Mouse (Mus musculus) midbrain, embryonic 10.5 days (tissue): Measurements from ENCODE around the gene Pde4d. TPM values are rescaled to one million over a fixed set of nuclear protein-coding genes. Genes with fewer than 3 reads are reported as not detected.

Experiments used
- DNase-seq: peaks from one replicate; pipeline ENCODE4 v3.0.0-alpha.2; 2017; ENCODE audit warnings: low spot score
- H3K27ac ChIP-seq: fragments of 300-500 bp; sonication (generic); replicated peaks from 2 replicates; pipeline ENCODE4 v1.5.1; 2016; ENCODE audit warnings: mild to moderate bottlenecking
- H3K27me3 ChIP-seq: fragments of 300-500 bp; sonication (generic); 2 replicates; pipeline ENCODE4 v1.6.1; 2016; ENCODE audit warnings: low read depth, mild to moderate bottlenecking; ENCODE audit not compliant: poor library complexity, severe bottlenecking
- H3K36me3 ChIP-seq: fragments of 300-500 bp; sonication (generic); 2 replicates; pipeline ENCODE4 v1.6.1; 2016; ENCODE audit warnings: mild to moderate bottlenecking, moderate library complexity
- H3K4me1 ChIP-seq: fragments of 300-500 bp; sonication (generic); 2 replicates; pipeline ENCODE4 v1.6.1; 2016
- H3K4me3 ChIP-seq: fragments of 300-500 bp; sonication (generic); 2 replicates; pipeline ENCODE4 v1.5.1; 2016; ENCODE audit warnings: mild to moderate bottlenecking, moderate library complexity
- H3K9me3 ChIP-seq: fragments of 300-500 bp; sonication (generic); replicated peaks from 2 replicates; pipeline ENCODE4 v1.6.1; 2016; ENCODE audit warnings: mild to moderate bottlenecking
- WGBS: fragments of 180-500 bp; shearing (Covaris S2); methylation state at CpG from one replicate; pipeline ENCODE4 v1.1.7; 2016; 5-methylcytosine and 5-hydroxymethylcytosine counted together
- polyA plus RNA-seq: library from polyadenylated mRNA; unstranded; fragments of >200 nt; fragmentation: Nextera tagmentation; extraction: Ambion mirVana; gene quantifications from 2 replicates; pipeline ENCODE4 v1.2.1, GENCODE M21; 2016

The Pde4d gene
- polyA plus RNA-seq, 1 experiment from 2014 or later: 10.8 TPM

- Histone ChIP-seq H3K27me3 (peaks cover 18% of the 10 kb centered on the region), H3K36me3 (no peaks in the 10 kb centered on the region), H3K9me3 (no peaks in the 10 kb centered on the region), H3K4me1 (peaks cover 24% of the 10 kb centered on the region), H3K27ac (no peak overlapping the region), H3K4me3 (no peak overlapping the region)
- DNase-seq: no peak
- WGBS: 90% methylated on average over 3 of the region's 3 CpGs
These were observed 1458.6 kb downstream of the Pde4d start for GRCm38 (mm10) chr13:109908386-109908785.

- Histone ChIP-seq H3K9me3 (no peaks in the 10 kb centered on the region), H3K4me3 (no peak overlapping the region), H3K27ac (no peak overlapping the region), H3K4me1 (peaks cover 17% of the 10 kb centered on the region), H3K36me3 (no peaks in the 10 kb centered on the region), H3K27me3 (peaks cover 12% of the 10 kb centered on the region)
- no peak for DNase-seq
- 85% methylated on average over 8 of the region's 8 CpGs for WGBS
These were observed 1459.4 kb downstream of the Pde4d start for GRCm38 (mm10) chr13:109909111-109909510.

DNA sequence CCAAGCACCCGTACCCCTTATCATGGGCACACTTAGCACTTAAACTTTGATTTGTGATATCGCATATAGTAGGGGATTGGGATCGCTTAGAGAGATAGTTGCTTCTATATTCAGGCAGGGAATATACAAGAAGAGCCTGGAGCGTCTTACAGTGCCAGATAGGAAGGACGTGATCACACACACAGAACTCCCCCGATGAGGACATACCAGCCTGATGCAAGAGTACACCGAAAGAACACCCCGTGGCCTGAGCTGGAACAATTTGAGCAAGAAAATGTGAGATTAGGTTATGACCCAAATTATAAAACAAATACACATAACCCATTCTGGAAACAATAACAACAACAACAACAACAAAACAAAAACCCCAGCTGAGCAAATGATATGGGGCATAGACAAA lies 1461.2 kb downstream of the Pde4d start:
- Histone ChIP-seq H3K4me1 (peaks cover 23% of the 10 kb centered on the region), H3K4me3 (no peak overlapping the region), H3K27me3 (no peaks in the 10 kb centered on the region), H3K36me3 (no peaks in the 10 kb centered on the region), H3K9me3 (no peaks in the 10 kb centered on the region), H3K27ac (no peak overlapping the region)
- WGBS: 94% methylated on average over 8 of the region's 8 CpGs
- no peak for DNase-seq

DNA sequence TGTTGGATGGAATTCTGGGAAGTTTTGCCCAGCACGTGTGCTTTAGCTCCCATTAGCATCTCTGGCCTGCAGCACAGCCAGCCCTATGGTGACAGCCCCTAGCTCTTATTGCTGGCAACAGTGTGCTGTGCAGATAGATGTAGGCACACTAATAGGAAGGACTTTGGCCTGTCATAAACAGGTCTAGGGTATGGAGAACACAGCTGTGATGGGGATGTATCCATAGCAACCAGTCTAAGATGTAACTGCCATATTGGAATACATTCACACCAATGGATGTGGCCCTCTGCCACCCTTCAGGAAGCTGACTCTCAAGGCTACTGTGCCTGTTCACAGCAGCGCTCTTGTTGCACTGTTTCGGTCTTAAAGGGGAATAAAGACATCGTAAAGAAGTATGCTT lies 1462.9 kb downstream of the Pde4d start:
- no peak overlapping the region for H3K27ac ChIP-seq
- H3K9me3 ChIP-seq: no peaks in the 10 kb centered on the region
- no peaks in the 10 kb centered on the region for H3K27me3 ChIP-seq
- WGBS: 87% methylated on average over 4 of the region's 4 CpGs
- no peak overlapping the region for H3K4me3 ChIP-seq
- no peak for DNase-seq
- no peaks in the 10 kb centered on the region for H3K36me3 ChIP-seq
- H3K4me1 ChIP-seq: peaks cover 23% of the 10 kb centered on the region

- Histone ChIP-seq H3K36me3 (no peaks in the 10 kb centered on the region), H3K27me3 (no peaks in the 10 kb centered on the region), H3K4me3 (no peak overlapping the region), H3K9me3 (no peaks in the 10 kb centered on the region), H3K27ac (no peak overlapping the region), H3K4me1 (peaks cover 23% of the 10 kb centered on the region)
- WGBS: 92% methylated on average over 13 of the region's 13 CpGs
- no peak for DNase-seq
These were observed 1464.5 kb downstream of the Pde4d start for GRCm38 (mm10) chr13:109914246-109914645.

GRCm38 (mm10) chr13:109914846-109915245 lies 1465.1 kb downstream of the Pde4d start:
- Histone ChIP-seq H3K9me3 (no peaks in the 10 kb centered on the region), H3K4me1 (peaks cover 23% of the 10 kb centered on the region), H3K27ac (no peak overlapping the region), H3K27me3 (no peaks in the 10 kb centered on the region), H3K4me3 (no peak overlapping the region), H3K36me3 (no peaks in the 10 kb centered on the region)
- no peak for DNase-seq
- WGBS: 67% methylated on average over 5 of the region's 5 CpGs

DNA sequence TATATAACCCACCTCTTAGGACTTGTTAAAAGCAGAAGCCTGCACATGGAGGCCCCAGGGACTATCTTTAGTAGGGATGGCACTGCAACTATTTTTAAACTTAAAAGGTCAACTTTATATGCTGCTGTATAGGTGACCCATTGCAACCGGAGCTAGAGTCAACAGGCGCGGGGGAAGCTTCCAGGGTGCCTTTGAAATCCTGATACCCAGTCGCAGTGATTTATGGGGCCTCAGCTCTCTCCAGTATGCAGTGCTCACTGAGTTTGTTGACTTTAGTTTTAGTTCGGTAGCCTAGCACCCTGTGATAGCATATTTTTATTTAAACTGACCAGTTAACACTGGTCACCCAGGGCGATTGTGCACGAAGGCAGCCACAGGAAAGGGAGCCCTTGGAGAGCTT lies 1465.8 kb downstream of the Pde4d start:
- WGBS: 66% methylated on average over 7 of the region's 7 CpGs

DNA sequence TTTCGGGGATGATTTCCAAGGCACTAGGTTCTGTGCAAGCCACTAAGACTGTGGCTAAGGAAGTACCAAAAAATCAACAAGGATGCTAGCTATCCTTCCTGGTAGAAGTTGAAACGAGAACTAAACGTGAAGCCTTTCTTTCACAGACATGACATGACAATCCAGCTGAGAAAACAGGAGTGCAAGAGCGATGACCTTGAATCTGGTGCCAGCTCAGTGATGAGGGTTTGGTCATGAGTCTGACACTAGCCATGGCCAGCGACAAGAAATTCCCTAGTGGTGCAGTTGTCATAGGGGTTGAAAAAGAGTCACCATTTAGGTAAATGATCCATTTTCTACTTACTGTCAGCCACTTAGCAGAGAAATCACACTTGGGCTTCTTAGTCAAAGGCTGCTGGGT lies 1466.2 kb downstream of the Pde4d start:
- H3K36me3 ChIP-seq: no peaks in the 10 kb centered on the region
- H3K27ac ChIP-seq: no peak overlapping the region
- WGBS: 82% methylated on average over 5 of the region's 5 CpGs
- H3K4me1 ChIP-seq: peaks cover 23% of the 10 kb centered on the region
- H3K9me3 ChIP-seq: no peaks in the 10 kb centered on the region
- no peak for DNase-seq
- H3K27me3 ChIP-seq: no peaks in the 10 kb centered on the region
- no peak overlapping the region for H3K4me3 ChIP-seq

More for the DNA sequence above, 1465.8 kb downstream of the Pde4d start:
- H3K27me3 ChIP-seq: no peaks in the 10 kb centered on the region
- no peak for DNase-seq
- no peak overlapping the region for H3K27ac ChIP-seq
- no peaks in the 10 kb centered on the region for H3K36me3 ChIP-seq
- H3K4me1 ChIP-seq: peaks cover 23% of the 10 kb centered on the region
- H3K9me3 ChIP-seq: no peaks in the 10 kb centered on the region
- no peak overlapping the region for H3K4me3 ChIP-seq

DNA sequence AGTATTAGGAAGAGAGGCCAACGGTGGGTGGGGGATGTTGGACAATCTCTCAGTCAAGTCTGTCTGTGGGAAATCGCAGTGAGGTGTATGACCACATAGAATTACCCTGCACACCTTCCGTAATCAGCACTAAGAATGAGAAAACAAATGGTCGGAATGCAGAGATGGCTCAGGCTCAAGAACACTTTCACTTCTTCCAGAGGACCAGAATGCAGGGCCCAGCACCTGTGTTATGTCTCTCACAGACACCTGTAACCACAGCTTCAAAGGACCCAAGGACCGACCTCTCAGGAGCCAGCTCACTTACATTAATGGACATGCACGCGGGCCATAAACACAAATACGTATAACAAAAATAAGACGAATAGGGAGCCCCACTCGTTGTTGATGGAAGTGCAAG lies 1467.8 kb downstream of the Pde4d start:
- Histone ChIP-seq H3K27me3 (no peaks in the 10 kb centered on the region), H3K4me3 (no peak overlapping the region), H3K36me3 (no peaks in the 10 kb centered on the region), H3K4me1 (peaks cover 10% of the 10 kb centered on the region; the same call in 1 of the 2 replicates), H3K9me3 (no peaks in the 10 kb centered on the region), H3K27ac (no peak overlapping the region)
- 92% methylated on average over 10 of the region's 10 CpGs for WGBS
- no peak for DNase-seq

GRCm38 (mm10) chr13:109918631-109919030 lies 1468.9 kb downstream of the Pde4d start:
- H3K27ac ChIP-seq: no peak overlapping the region
- DNase-seq: no peak
- H3K4me1 ChIP-seq: peaks cover 8% of the 10 kb centered on the region; the same call in 1 of the 2 replicates
- H3K9me3 ChIP-seq: no peaks in the 10 kb centered on the region
- WGBS: 76% methylated on average over 8 of the region's 8 CpGs
- no peaks in the 10 kb centered on the region for H3K27me3 ChIP-seq
- H3K36me3 ChIP-seq: no peaks in the 10 kb centered on the region
- no peak overlapping the region for H3K4me3 ChIP-seq

DNA sequence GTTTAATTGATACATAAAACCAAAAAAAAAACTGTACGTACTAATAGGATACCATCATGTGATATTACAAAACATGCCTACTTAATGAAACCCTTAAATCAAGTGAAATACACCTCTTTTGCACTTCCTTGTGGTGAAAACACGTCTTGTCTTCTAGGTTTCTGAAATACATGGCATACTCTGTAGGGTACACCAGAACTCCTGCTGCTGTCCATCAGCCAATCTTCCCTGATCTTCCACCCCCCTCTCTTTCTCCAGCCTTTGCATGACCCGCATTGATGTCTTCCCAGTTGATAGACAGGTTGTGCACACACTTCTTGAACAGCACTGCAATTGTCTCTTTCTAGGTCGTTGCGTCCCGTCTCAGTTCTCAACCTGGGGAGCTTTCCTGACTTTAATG lies 1470.5 kb downstream of the Pde4d start:
- no peak for DNase-seq
- H3K27me3 ChIP-seq: no peaks in the 10 kb centered on the region

GRCm38 (mm10) chr13:109921336-109922038 lies 1471.7 kb downstream of the Pde4d start:
- Histone ChIP-seq H3K9me3 (no peaks in the 10 kb centered on the region), H3K4me3 (no peak overlapping the region), H3K36me3 (no peaks in the 10 kb centered on the region), H3K27me3 (no peaks in the 10 kb centered on the region), H3K4me1 (peaks cover 4% of the 10 kb centered on the region), H3K27ac (no peak overlapping the region)
- no peak for DNase-seq
- 92% methylated on average over 17 of the region's 17 CpGs for WGBS

More for the DNA sequence above, 1470.5 kb downstream of the Pde4d start:
- Histone ChIP-seq H3K9me3 (no peaks in the 10 kb centered on the region), H3K4me3 (no peak overlapping the region), H3K36me3 (no peaks in the 10 kb centered on the region), H3K27ac (no peak overlapping the region), H3K4me1 (0 out of 2 replicates have a peak, but pooled peaks cover 3% of the 10 kb centered on the region)
- WGBS: 93% methylated on average over 6 of the region's 6 CpGs

GRCm38 (mm10) chr13:109922228-109922627 lies 1472.5 kb downstream of the Pde4d start:
- DNase-seq: no peak
- 10% methylated on average over 4 of the region's 4 CpGs for WGBS
- peaks cover 11% of the 10 kb centered on the region for H3K4me1 ChIP-seq
- no peak overlapping the region for H3K27ac ChIP-seq
- H3K9me3 ChIP-seq: no peaks in the 10 kb centered on the region
- H3K27me3 ChIP-seq: no peaks in the 10 kb centered on the region
- H3K36me3 ChIP-seq: no peaks in the 10 kb centered on the region
- no peak overlapping the region for H3K4me3 ChIP-seq
